Mouse (Mus musculus): ENCODE measurements around the gene Rfwd3. TPM values are rescaled to one million over a fixed set of nuclear protein-coding genes. Genes with fewer than 3 reads are reported as not detected.

The Rfwd3 gene
- total RNA-seq (2023): 27.9 TPM

GRCm38 (mm10) chr8:111299821-111300568 is at the start of gene Rfwd3:
Gene Rfwd3, minus strand, starts transcription at chr8:111300222.

GRCm38 (mm10) chr8:111337890-111338347 is 37.9 kb upstream of the Rfwd3 start, which contains the start of gene Mlkl:
Gene Mlkl, minus strand, starts transcription at chr8:111338177.

GRCm38 (mm10) chr8:111258631-111259407 is 41.2 kb downstream of the Rfwd3 start, which contains the start of gene Glg1:
Gene Glg1, minus strand, starts transcription at chr8:111259216.

Other genes with a start within 250 kb of the Rfwd3 start
- 15.3 TPM for gene Exosc6, start 243.9 kb downstream of the Rfwd3 start, total RNA-seq (2023)
- not detected for gene Clec18a, start 207.8 kb downstream of the Rfwd3 start, total RNA-seq (2023)
- gene Pdpr, start 205.6 kb downstream of the Rfwd3 start, total RNA-seq (2023): 24.7 TPM
- gene Glg1, start 41.0 kb downstream of the Rfwd3 start, total RNA-seq (2023): 64.0 TPM
- gene Mlkl, start 38.0 kb upstream of the Rfwd3 start, total RNA-seq (2023): not detected
- gene Fa2h, start 93.6 kb upstream of the Rfwd3 start, total RNA-seq (2023): not detected
- 13.2 TPM for gene Wdr59, start 221.9 kb upstream of the Rfwd3 start, total RNA-seq (2023)
- gene Znrf1, start 235.9 kb upstream of the Rfwd3 start, total RNA-seq (2023): 162 TPM